Mouse (Mus musculus) MEL (cell line): ENCODE results near the gene Vasn. TPM values are rescaled to one million over a fixed set of nuclear protein-coding genes. Genes with fewer than 3 reads are reported as not detected.

Experiments
- DNase-seq: peaks from one replicate; pipeline ENCODE4 v3.0.0; 2011; ENCODE audit warnings: low read depth, low spot score
- H3K27ac ChIP-seq: 2 replicates; pipeline ENCODE4 v1.5.1; 2012; ENCODE audit warnings: low read depth, mild to moderate bottlenecking, control low read depth, low read length, moderate library complexity; ENCODE audit not compliant: control insufficient read depth
- H3K27me3 ChIP-seq, 2 experiments: fragments of 150-350 bp in 1 of 2; sonication (generic) in 1 of 2; 2 replicates each; pipeline ENCODE4 v1.6.1; 2012; ENCODE audit warnings: low read length in 2 of 2, mild to moderate bottlenecking in 2 of 2, improper control_type of control experiment in 1 of 2, moderate library complexity in 1 of 2; ENCODE audit not compliant: insufficient read depth in 2 of 2, control insufficient read depth in 1 of 2
- H3K36me3 ChIP-seq, 2 experiments: 2 replicates each; pipeline ENCODE4 v1.6.1; 2012 to 2014; ENCODE audit warnings: low read length in 2 of 2, improper control_type of control experiment in 1 of 2, inconsistent platforms in 1 of 2, mild to moderate bottlenecking in 1 of 2; ENCODE audit not compliant: insufficient read depth in 2 of 2, control insufficient read depth in 1 of 2
- H3K4me1 ChIP-seq, 2 experiments: fragments of 150-350 bp in 1 of 2; sonication (generic) in 1 of 2; 2 replicates each; pipeline ENCODE4 v1.6.1; 2012; ENCODE audit warnings: low read length in 2 of 2, improper control_type of control experiment in 1 of 2, mild to moderate bottlenecking in 1 of 2; ENCODE audit not compliant: insufficient read depth in 2 of 2, control insufficient read depth in 1 of 2
- H3K4me3 ChIP-seq, 2 experiments: fragments of 150-350 bp in 1 of 2; sonication (generic) in 1 of 2; 2 replicates each; pipeline ENCODE4 v1.5.1; 2012; ENCODE audit warnings: low read depth in 2 of 2, low read length in 2 of 2, mild to moderate bottlenecking in 2 of 2, moderate library complexity in 2 of 2, control low read depth in 1 of 2, improper control_type of control experiment in 1 of 2; ENCODE audit not compliant: control insufficient read depth in 1 of 2, insufficient read depth in 1 of 2
- H3K79me2 ChIP-seq: 2 replicates; pipeline ENCODE4 v1.6.1; 2012; ENCODE audit warnings: mild to moderate bottlenecking, low read length, moderate library complexity; ENCODE audit not compliant: control insufficient read depth, poor library complexity, insufficient read depth
- H3K9ac ChIP-seq: 2 replicates; pipeline ENCODE4 v1.6.1; 2012; ENCODE audit warnings: low read depth, mild to moderate bottlenecking, control low read depth, low read length, moderate library complexity; ENCODE audit not compliant: control insufficient read depth, poor library complexity, severe bottlenecking
- H3K9me3 ChIP-seq: fragments of 150-350 bp; sonication (generic); replicated peaks from 2 replicates; pipeline ENCODE4 v1.6.1; 2012; ENCODE audit warnings: mild to moderate bottlenecking, low read length, improper control_type of control experiment, moderate library complexity; ENCODE audit not compliant: insufficient read depth
- BHLHE40 ChIP-seq: IDR thresholded peaks from 2 replicates; pipeline ENCODE4 v1.6.1; 2012; ENCODE audit warnings: low read depth, mild to moderate bottlenecking, inconsistent platforms, low read length, improper control_type of control experiment, borderline replicate concordance
- CHD1 ChIP-seq: IDR thresholded peaks from 2 replicates; pipeline ENCODE4 v1.6.1; 2012; ENCODE audit warnings: low read depth, mild to moderate bottlenecking, inconsistent platforms, low read length, improper control_type of control experiment
- CHD2 ChIP-seq: IDR thresholded peaks from 2 replicates; pipeline ENCODE4 v1.6.1; 2011; ENCODE audit warnings: low read length, improper control_type of control experiment
- CTCF ChIP-seq, 3 experiments: IDR thresholded peaks in 2 of 3; conservative IDR thresholded peaks in 1 of 3; 2 replicates each; pipeline ENCODE4 v1.5.1; 2011 to 2012; ENCODE audit warnings: low read length in 3 of 3, low read depth in 2 of 3, mild to moderate bottlenecking in 2 of 3, improper control_type of control experiment in 1 of 3, inconsistent platforms in 1 of 3, mixed read lengths in 1 of 3, moderate library complexity in 1 of 3; ENCODE audit not compliant: control insufficient read depth in 1 of 3, insufficient read depth in 1 of 3, poor library complexity in 1 of 3, severe bottlenecking in 1 of 3
- ETS1 ChIP-seq: IDR thresholded peaks from 2 replicates; pipeline ENCODE4 v1.6.1; 2012; ENCODE audit warnings: low read depth, mild to moderate bottlenecking, inconsistent platforms, low read length, improper control_type of control experiment, moderate library complexity
- GATA1 ChIP-seq: IDR thresholded peaks from 2 replicates; pipeline ENCODE4 v1.6.1; 2011; ENCODE audit warnings: low read depth, low read length, improper control_type of control experiment
- HCFC1 ChIP-seq: IDR thresholded peaks from 2 replicates; pipeline ENCODE4 v1.6.1; 2012; ENCODE audit warnings: low read depth, mild to moderate bottlenecking, inconsistent platforms, low read length, improper control_type of control experiment, moderate library complexity
- JUND ChIP-seq: IDR thresholded peaks from 2 replicates; pipeline ENCODE4 v1.6.1; 2011; ENCODE audit warnings: low read depth, mild to moderate bottlenecking, improper control_type of control experiment, low read length
- KAT2A ChIP-seq: conservative IDR thresholded peaks from 2 replicates; pipeline ENCODE4 v1.6.1; 2012; ENCODE audit warnings: low read depth, low read length, improper control_type of control experiment, inconsistent platforms
- MAFK ChIP-seq: IDR thresholded peaks from 2 replicates; pipeline ENCODE4 v1.6.1; 2011; ENCODE audit warnings: low read depth, mild to moderate bottlenecking, low read length, improper control_type of control experiment, borderline replicate concordance
- MAX ChIP-seq: IDR thresholded peaks from 2 replicates; pipeline ENCODE4 v1.6.1; 2011; ENCODE audit warnings: low read length, improper control_type of control experiment
- MEF2A ChIP-seq: IDR thresholded peaks from 2 replicates; pipeline ENCODE4 v1.6.1; 2014; ENCODE audit warnings: low read depth, mild to moderate bottlenecking, inconsistent platforms, low read length, improper control_type of control experiment; ENCODE audit not compliant: poor library complexity, insufficient replicate concordance, severe bottlenecking; ENCODE audit errors: extremely low read depth
- MXI1 ChIP-seq: IDR thresholded peaks from 2 replicates; pipeline ENCODE4 v1.6.1; 2011; ENCODE audit warnings: mild to moderate bottlenecking, low read depth, low read length, improper control_type of control experiment
- MYB ChIP-seq: IDR thresholded peaks from 2 replicates; pipeline ENCODE4 v1.6.1; 2011; ENCODE audit warnings: mild to moderate bottlenecking, low read depth, low read length, improper control_type of control experiment
- NELFE ChIP-seq: IDR thresholded peaks from 2 replicates; pipeline ENCODE4 v1.6.1; 2011; ENCODE audit warnings: low read depth, low read length, improper control_type of control experiment
- NRF1 ChIP-seq: IDR thresholded peaks from 2 replicates; pipeline ENCODE4 v1.6.1; 2014; ENCODE audit warnings: low read depth, mild to moderate bottlenecking, inconsistent platforms, low read length, improper control_type of control experiment, moderate library complexity; ENCODE audit not compliant: poor library complexity, insufficient read depth, severe bottlenecking
- POLR2AphosphoS2 ChIP-seq: IDR thresholded peaks from 2 replicates; pipeline ENCODE4 v1.6.1; 2011; ENCODE audit warnings: low read length, improper control_type of control experiment
- POLR2AphosphoS5 ChIP-seq: IDR thresholded peaks from 2 replicates; pipeline ENCODE4 v1.6.1; 2012; ENCODE audit warnings: low read depth, borderline replicate concordance, mild to moderate bottlenecking, inconsistent platforms, low read length, moderate library complexity, mixed read lengths
- RAD21 ChIP-seq: IDR thresholded peaks from 2 replicates; pipeline ENCODE4 v1.6.1; 2011; ENCODE audit warnings: mild to moderate bottlenecking, low read depth, low read length, improper control_type of control experiment
- RCOR1 ChIP-seq: IDR thresholded peaks from 2 replicates; pipeline ENCODE4 v1.6.1; 2012; ENCODE audit warnings: low read depth, mild to moderate bottlenecking, inconsistent platforms, low read length, improper control_type of control experiment
- TAL1 ChIP-seq: IDR thresholded peaks from 2 replicates; pipeline ENCODE4 v1.6.1; 2012; ENCODE audit warnings: mild to moderate bottlenecking, inconsistent platforms, low read length, moderate library complexity, mixed read lengths
- TBP ChIP-seq: IDR thresholded peaks from 2 replicates; pipeline ENCODE4 v1.8.0; 2011; ENCODE audit warnings: low read depth, low read length, improper control_type of control experiment
- USF1 ChIP-seq: IDR thresholded peaks from 2 replicates; pipeline ENCODE4 v1.6.1; 2014; ENCODE audit warnings: low read depth, mild to moderate bottlenecking, inconsistent platforms, low read length, improper control_type of control experiment, moderate library complexity
- USF2 ChIP-seq, 2 experiments: IDR thresholded peaks; 2 replicates each; pipeline ENCODE4 v1.6.1; 2011 to 2012; ENCODE audit warnings: improper control_type of control experiment in 2 of 2, low read length in 2 of 2, borderline replicate concordance in 1 of 2, inconsistent platforms in 1 of 2, low read depth in 1 of 2, mild to moderate bottlenecking in 1 of 2; ENCODE audit not compliant: insufficient read depth in 1 of 2
- ZKSCAN1 ChIP-seq: IDR thresholded peaks from 2 replicates; pipeline ENCODE4 v1.6.1; 2012; ENCODE audit warnings: low read depth, mild to moderate bottlenecking, inconsistent platforms, low read length, improper control_type of control experiment, moderate library complexity
- ZMIZ1 ChIP-seq: IDR thresholded peaks from 2 replicates; pipeline ENCODE4 v1.6.1; 2012; ENCODE audit warnings: low read depth, mild to moderate bottlenecking, inconsistent platforms, low read length, improper control_type of control experiment, moderate library complexity
- ZNF384 ChIP-seq: IDR thresholded peaks from 2 replicates; pipeline ENCODE4 v1.6.1; 2012; ENCODE audit warnings: low read depth, mild to moderate bottlenecking, inconsistent platforms, low read length, improper control_type of control experiment
- polyA plus RNA-seq, 2 experiments: library from polyadenylated mRNA; stranded (reverse) in 1 of 2; unstranded in 1 of 2; fragments of >175 nt in 1 of 2; fragments of >200 nt in 1 of 2; gene quantifications; 2 replicates each; pipeline versions ENCODE4 v1.2.1 to v1.2.4; 2012; ENCODE audit warnings: low replicate concordance in 2 of 2, low read depth in 1 of 2; ENCODE audit not compliant: insufficient read length in 2 of 2, insufficient read depth in 1 of 2, missing spikeins in 1 of 2
- total RNA-seq: library from RNA; depleted of rRNA; stranded (reverse); fragments of 300-350 nt; gene quantifications from 2 replicates; pipeline ENCODE4 v1.2.3, GENCODE M21; 2012

The Vasn gene
- total and polyA plus RNA-seq, 3 experiments = 0.19 to 3.1 TPM; not detected in 1

DNA sequence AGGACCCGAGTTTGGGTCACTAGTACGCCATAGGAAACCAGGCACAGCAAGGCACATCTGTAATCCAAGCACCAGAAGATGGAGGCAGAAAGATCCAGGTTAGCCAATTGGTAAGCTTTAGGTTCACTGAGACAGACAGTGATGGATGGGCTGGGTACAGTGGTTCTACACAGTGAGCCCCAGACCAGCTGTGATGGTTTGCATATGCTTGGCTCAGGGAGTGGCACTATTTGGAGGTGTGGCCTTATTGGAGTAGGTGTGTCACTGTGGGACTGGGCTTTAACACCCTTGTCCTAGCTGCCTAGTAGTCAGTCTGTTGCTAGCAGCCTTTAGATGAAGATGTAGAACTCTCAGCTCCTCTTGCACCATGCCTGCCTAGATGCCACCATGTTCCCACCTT, 24.1 kb downstream of the Vasn start:
- no peak for DNase-seq
- Histone ChIP-seq H3K9ac (no peak overlapping the region), H3K9me3 (no peaks in the 10 kb centered on the region), H3K27me3 (no peaks in the 10 kb centered on the region), H3K79me2 (no peaks in the 10 kb centered on the region), H3K4me1 (no peaks in the 10 kb centered on the region), H3K4me3 (no peak overlapping the region), H3K27ac (no peak overlapping the region), H3K36me3 (peaks cover 0 to 6% of the 10 kb centered on the region in 2 experiments; a peak in 2 of 4 replicates)
- no peak for TF ChIP-seq KAT2A
- TF ChIP-seq CTCF (IDR thresholded peaks at IDR 0.05 in 2 of 3, conservative IDR thresholded peaks at IDR 0.05 in 1 of 3; ENCODE audit: control insufficient read depth in 1 of 3, insufficient read depth in 1 of 3, low read depth in 2 of 3, low read length in 3 of 3, poor library complexity in 1 of 3, severe bottlenecking in 1 of 3) = no peak
- no peak for TF ChIP-seq RCOR1
- TF ChIP-seq USF1 = no peak
- no peak for TF ChIP-seq MXI1
- TF ChIP-seq JUND = no peak
- TF ChIP-seq MYB = no peak
- TF ChIP-seq USF2 (IDR thresholded peaks at IDR 0.05; ENCODE audit: borderline replicate concordance in 1 of 2, insufficient read depth in 1 of 2, low read depth in 1 of 2, low read length in 2 of 2) = no peak
- no peak for TF ChIP-seq CHD2
- TF ChIP-seq TAL1 = no peak
- TF ChIP-seq GATA1 = no peak
- no peak for TF ChIP-seq MAFK
- TF ChIP-seq ZMIZ1 = no peak
- no peak for TF ChIP-seq ZNF384

DNA sequence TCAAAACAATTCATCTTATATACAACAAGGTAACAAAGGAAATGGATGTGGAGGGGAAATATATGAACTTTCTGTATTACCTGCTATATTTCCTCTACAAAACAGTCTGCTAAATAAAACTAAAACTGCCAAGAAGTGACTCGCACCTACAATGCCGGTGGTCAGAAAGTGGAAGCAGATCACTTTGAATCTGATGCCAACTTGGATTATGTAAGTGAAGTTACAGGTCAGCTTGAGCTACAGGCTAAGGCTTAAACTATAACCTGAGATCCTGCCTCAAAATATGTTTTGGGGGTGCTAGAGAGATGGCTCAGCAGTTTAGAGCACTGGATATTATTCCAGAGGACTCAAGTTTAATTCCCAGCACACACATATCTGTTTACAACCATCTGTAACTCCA, 26.0 kb downstream of the Vasn start:
- no peak for TF ChIP-seq ETS1
- no peak for TF ChIP-seq CTCF (IDR thresholded peaks at IDR 0.05 in 2 of 3, conservative IDR thresholded peaks at IDR 0.05 in 1 of 3; ENCODE audit: control insufficient read depth in 1 of 3, insufficient read depth in 1 of 3, low read depth in 2 of 3, low read length in 3 of 3, poor library complexity in 1 of 3, severe bottlenecking in 1 of 3)
- TF ChIP-seq NELFE = no peak
- no peak for TF ChIP-seq HCFC1
- TF ChIP-seq TBP = no peak
- TF ChIP-seq POLR2AphosphoS2 = no peak
- no peak for TF ChIP-seq MAFK
- no peak for TF ChIP-seq ZNF384
- TF ChIP-seq MEF2A = no peak
- no peak for TF ChIP-seq RAD21
- no peak for TF ChIP-seq MYB
- TF ChIP-seq NRF1 = no peak
- no peak for TF ChIP-seq MAX
- TF ChIP-seq CHD2 = no peak
- TF ChIP-seq POLR2AphosphoS5 = no peak
- no peak for TF ChIP-seq CHD1
- no peak for TF ChIP-seq BHLHE40
- no peak for TF ChIP-seq ZKSCAN1
- TF ChIP-seq ZMIZ1 = no peak
- TF ChIP-seq, all 39 proteins: peak for 0
- Histone ChIP-seq H3K79me2 (no peaks in the 10 kb centered on the region), H3K9me3 (no peaks in the 10 kb centered on the region), H3K4me3 (no peak overlapping the region), H3K27me3 (no peaks in the 10 kb centered on the region), H3K9ac (no peak overlapping the region), H3K27ac (no peak overlapping the region), H3K4me1 (no peaks in the 10 kb centered on the region), H3K36me3 (peaks cover 0 to 4% of the 10 kb centered on the region in 2 experiments; a peak in 2 of 4 replicates)
- no peak for DNase-seq
